In genomic region chr7:28822556-28822955, GRCm38 (mm10) we compare ENCODE assay signal across 15 mouse cellular contexts. TPM values are rescaled to one million over a fixed set of nuclear protein-coding genes. Genes with fewer than 3 reads are reported as not detected.
DNase-seq lines count a peak whose midpoint lies in the region; ATAC-seq and TF ChIP-seq lines count a peak whose summit lies in the region.
"Had no signal": no experiment of that assay in that cellular context is flagged by ENCODE, and none has a peak within 500 bp of the region (broad histone marks: within the 10 kb centered on the region; RNA-seq: fewer than 3 reads in every experiment).

No protein-coding gene starts in this region.

- H3K9ac ChIP-seq in kidney, embryonic 15.5 days = no peak overlapping the region
- no peak overlapping the region for H3K9ac ChIP-seq in neural tube, embryonic 11.5 days (ENCODE audit: low read length)
- no peak overlapping the region for H3K9ac ChIP-seq in stomach, embryonic 15.5 days
- H3K9ac ChIP-seq: forebrain, embryonic 13.5 days; heart, embryonic 15.5 days had no signal

- H3K4me2 ChIP-seq in kidney, embryonic 15.5 days = no peak overlapping the region
- H3K4me2 ChIP-seq in neural tube, embryonic 11.5 days (ENCODE audit: low read depth) = no peak overlapping the region
- H3K4me2 ChIP-seq in stomach, embryonic 15.5 days = no peak overlapping the region
- H3K4me2 ChIP-seq: forebrain, embryonic 13.5 days; heart, embryonic 15.5 days had no signal

- no peak overlapping the region for H3K4me3 ChIP-seq in gastrocnemius, adult 2 months
- no peak overlapping the region for H3K4me3 ChIP-seq in kidney, embryonic 15.5 days (replicated peaks)
- no peak overlapping the region for H3K4me3 ChIP-seq in neural tube, embryonic 11.5 days (ENCODE audit: low read depth, low read length)
- H3K4me3 ChIP-seq in stomach, embryonic 15.5 days (replicated peaks) = no peak overlapping the region
- H3K4me3 ChIP-seq: forebrain, embryonic 13.5 days; heart, embryonic 15.5 days had no signal

- H3K9me3 ChIP-seq in kidney, embryonic 15.5 days (replicated peaks) = no peaks in the 10 kb centered on the region
- H3K9me3 ChIP-seq in neural tube, embryonic 11.5 days (ENCODE audit: control insufficient read depth, low read length) = no peaks in the 10 kb centered on the region
- no peaks in the 10 kb centered on the region for H3K9me3 ChIP-seq in stomach, embryonic 15.5 days
- H3K9me3 ChIP-seq: forebrain, embryonic 13.5 days; heart, embryonic 15.5 days had no signal

- H3K27ac ChIP-seq in gastrocnemius, adult 2 months = peak overlapping the region; percentile 96
- H3K27ac ChIP-seq in kidney, embryonic 15.5 days = peak overlapping the region; percentile 57
- H3K27ac ChIP-seq in neural tube, embryonic 11.5 days (ENCODE audit: low read depth, low read length) = 0 out of 2 replicates have a peak overlapping the region, but pooled peaks have one; percentile 6
- H3K27ac ChIP-seq in stomach, embryonic 15.5 days = 0 out of 2 replicates have a peak overlapping the region, but pooled peaks have one; percentile 23

- ATAC-seq in kidney, embryonic 15.5 days (replicated peaks; ENCODE audit: low FRiP score) = no peak
- no peak for ATAC-seq in neural tube, embryonic 11.5 days (ENCODE audit: insufficient read depth, low FRiP score, low TSS enrichment)
- ATAC-seq in stomach, embryonic 15.5 days (ENCODE audit: insufficient read depth, low FRiP score, low read depth) = no peak
- ATAC-seq: forebrain, embryonic 13.5 days had no signal

- intact Hi-C loops in gastrocnemius, adult 2 months (cut with DNase I) = no loop called here
- intact Hi-C loops in gastrocnemius, postnatal 36 days (cut with DNase I) = no loop called here

- peak; percentile 16 for DNase-seq in gastrocnemius, adult 2 months
- DNase-seq in gastrocnemius, postnatal 36 days = no peak
- no peak for DNase-seq in kidney, adult 18-20 months
- no peak for DNase-seq in neural tube, embryonic 11.5 days (ENCODE audit: low spot score)
- DNase-seq in neural tube, embryonic 10.5 days (ENCODE audit: extremely low spot score, low spot score) = no peak
- DNase-seq in retina, postnatal 1 day = no peak
- DNase-seq: cerebellum, adult 9-10 months; kidney, adult 11 months; layer of hippocampus, adult 9-11 months; thymus, postnatal 25 days had no signal

- peaks cover 58% of the 10 kb centered on the region for H3K36me3 ChIP-seq in kidney, embryonic 15.5 days
- peaks cover 36% of the 10 kb centered on the region for H3K36me3 ChIP-seq in neural tube, embryonic 11.5 days (ENCODE audit: control insufficient read depth, insufficient read depth, low read length)
- H3K36me3 ChIP-seq in stomach, embryonic 15.5 days = peaks cover 40% of the 10 kb centered on the region

- TF ChIP-seq CTCF in gastrocnemius, adult 2 months (IDR thresholded peaks at IDR 0.05) = no peak

- no peaks in the 10 kb centered on the region for H3K27me3 ChIP-seq in kidney, embryonic 15.5 days
- H3K27me3 ChIP-seq in neural tube, embryonic 11.5 days (ENCODE audit: control insufficient read depth, insufficient read depth, low read length) = no peaks in the 10 kb centered on the region
- no peaks in the 10 kb centered on the region for H3K27me3 ChIP-seq in stomach, embryonic 15.5 days (replicated peaks)
- H3K27me3 ChIP-seq: forebrain, embryonic 13.5 days; heart, embryonic 15.5 days had no signal

- peaks cover 62% of the 10 kb centered on the region for H3K4me1 ChIP-seq in kidney, embryonic 15.5 days
- H3K4me1 ChIP-seq in neural tube, embryonic 11.5 days (ENCODE audit: control insufficient read depth, insufficient read depth, low read length) = peaks cover 22% of the 10 kb centered on the region
- H3K4me1 ChIP-seq in stomach, embryonic 15.5 days = peaks cover 30% of the 10 kb centered on the region; the same call in 1 of the 2 replicates

- WGBS in kidney, embryonic 15.5 days = 63% methylated on average over 1 of the region's 1 CpGs
- WGBS in neural tube, embryonic 11.5 days = 83% methylated on average over 1 of the region's 1 CpGs
- WGBS in stomach, embryonic 15.5 days = 70% methylated on average over 1 of the region's 1 CpGs

RNA-seq across cellular contexts. Expression of gene Ech1, which starts 2.5 kb away (rescaled TPM):
- 100 to 1,000 TPM; 173 to 338 TPM for total RNA-seq in gastrocnemius, adult 2 months (2021)
- total RNA-seq in gastrocnemius, postnatal 36 days (2021) = 100 to 1,000 TPM; 214 to 252 TPM
- 154 and 164 TPM in 2 replicates for polyA plus RNA-seq in kidney, embryonic 15.5 days (2015; fragmentation: Nextera tagmentation; extraction: Ambion mirVana)
- polyA plus RNA-seq in neural tube, embryonic 11.5 days (2014; fragmentation: Nextera tagmentation; extraction: Ambion mirVana) = 88.7 and 90.9 TPM in 2 replicates
- 175 and 195 TPM in 2 replicates for polyA plus RNA-seq in stomach, embryonic 15.5 days (2015; fragmentation: Nextera tagmentation; extraction: Ambion mirVana)

RNA-seq across cellular contexts. Expression of gene Lgals4, which starts 11.1 kb away (rescaled TPM):
- 1 to 10 TPM; 2.6 to 7.3 TPM for total RNA-seq in gastrocnemius, adult 2 months (2021)
- 1 to 10 TPM; 2.5 to 3.1 TPM for total RNA-seq in gastrocnemius, postnatal 36 days (2021)
- 12.0 and 32.1 TPM in 2 replicates for polyA plus RNA-seq in kidney, embryonic 15.5 days (2015; fragmentation: Nextera tagmentation; extraction: Ambion mirVana)
- polyA plus RNA-seq in neural tube, embryonic 11.5 days (2014; fragmentation: Nextera tagmentation; extraction: Ambion mirVana) = 1.5 and 1.8 TPM in 2 replicates
- 340 and 467 TPM in 2 replicates for polyA plus RNA-seq in stomach, embryonic 15.5 days (2015; fragmentation: Nextera tagmentation; extraction: Ambion mirVana)

RNA-seq across cellular contexts. Expression of gene Hnrnpl, which starts 14.2 kb away (rescaled TPM):
- 100 to 1,000 TPM; 131 to 143 TPM for total RNA-seq in gastrocnemius, adult 2 months (2021)
- 100 to 1,000 TPM; 111 to 131 TPM for total RNA-seq in gastrocnemius, postnatal 36 days (2021)
- 264 and 265 TPM in 2 replicates for polyA plus RNA-seq in kidney, embryonic 15.5 days (2015; fragmentation: Nextera tagmentation; extraction: Ambion mirVana)
- polyA plus RNA-seq in neural tube, embryonic 11.5 days (2014; fragmentation: Nextera tagmentation; extraction: Ambion mirVana) = 320 and 326 TPM in 2 replicates
- polyA plus RNA-seq in stomach, embryonic 15.5 days (2015; fragmentation: Nextera tagmentation; extraction: Ambion mirVana) = 239 and 240 TPM in 2 replicates

RNA-seq across cellular contexts. Expression of gene Rinl, which starts 33.8 kb away (rescaled TPM):
- total RNA-seq in gastrocnemius, adult 2 months (2021) = under 1 TPM; 0.71 to 0.89 TPM
- 1 to 10 TPM; 1.1 TPM for total RNA-seq in gastrocnemius, postnatal 36 days (2021)
- 6.2 and 7.4 TPM in 2 replicates for polyA plus RNA-seq in kidney, embryonic 15.5 days (2015; fragmentation: Nextera tagmentation; extraction: Ambion mirVana)
- polyA plus RNA-seq in neural tube, embryonic 11.5 days (2014; fragmentation: Nextera tagmentation; extraction: Ambion mirVana) = 2.6 and 2.8 TPM in 2 replicates
- 6.2 and 6.6 TPM in 2 replicates for polyA plus RNA-seq in stomach, embryonic 15.5 days (2015; fragmentation: Nextera tagmentation; extraction: Ambion mirVana)

RNA-seq across cellular contexts. Expression of gene Lgals7, which starts 41.1 kb away (rescaled TPM):
- not detected for total RNA-seq in gastrocnemius, adult 2 months (2021)
- total RNA-seq in gastrocnemius, postnatal 36 days (2021) = not detected
- 1.9 and 3.1 TPM in 2 replicates for polyA plus RNA-seq in kidney, embryonic 15.5 days (2015; fragmentation: Nextera tagmentation; extraction: Ambion mirVana)
- polyA plus RNA-seq in neural tube, embryonic 11.5 days (2014; fragmentation: Nextera tagmentation; extraction: Ambion mirVana) = 0.66 and 1.9 TPM in 2 replicates
- polyA plus RNA-seq in stomach, embryonic 15.5 days (2015; fragmentation: Nextera tagmentation; extraction: Ambion mirVana) = 2.2 TPM in 2 replicates
- total RNA-seq: neutrophil, adult 5-6 weeks had no signal

Comparison
In these comparisons a context has a peak if more than half of its experiments do, and no peak if none do; other contexts are left out.
1. H3K27ac ChIP-seq: peak in every context shown above with its lines; median percentile 96 in gastrocnemius, adult 2 months; 57 in kidney, embryonic 15.5 days; 23 in stomach, embryonic 15.5 days; 6 in neural tube, embryonic 11.5 days.
2. RNA of gene Lgals4, which starts 11.1 kb away (polyA plus RNA-seq): 340 to 467 TPM in stomach, embryonic 15.5 days; 12.0 to 32.1 TPM in kidney, embryonic 15.5 days and 1.5 to 1.8 TPM in neural tube, embryonic 11.5 days; every median in the first group is over 10 times any median in the second.